Mouse (Mus musculus): ENCODE measurements at regions not wholly inside any gene's neighbourhood (a gene's known extent, or its start where the extent isn't known, plus 50 kb on each side); places are given as distances from the start of the nearest gene placed in this dataset.

- DNase-seq (ENCODE audit: low spot score): no peak
Measured at GRCm38 (mm10) chr19:54460426-54461170, 416.6 kb downstream of the Adra2a start.

DNA sequence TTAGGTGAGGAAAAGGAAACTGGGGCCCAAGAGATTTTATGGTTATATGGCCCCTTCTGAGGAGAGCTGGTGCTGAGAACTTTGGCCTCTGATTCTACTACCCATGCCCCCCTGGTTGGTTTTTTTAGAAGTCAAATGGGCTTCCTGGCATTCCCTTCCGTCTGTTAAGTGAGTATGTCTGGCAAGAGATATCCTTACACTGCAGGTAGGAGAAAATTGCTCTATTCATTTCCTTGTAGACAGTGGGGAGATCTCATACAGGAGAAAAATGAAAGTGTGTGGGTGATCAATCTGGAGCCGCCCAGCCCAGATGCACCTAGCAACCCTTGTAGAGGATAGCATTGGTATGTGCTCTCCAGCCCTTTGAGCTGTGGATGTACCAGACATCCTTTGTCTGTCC is 418.5 kb downstream of the Adra2a start:
- DNase-seq (ENCODE audit: low spot score): no peak

DNA sequence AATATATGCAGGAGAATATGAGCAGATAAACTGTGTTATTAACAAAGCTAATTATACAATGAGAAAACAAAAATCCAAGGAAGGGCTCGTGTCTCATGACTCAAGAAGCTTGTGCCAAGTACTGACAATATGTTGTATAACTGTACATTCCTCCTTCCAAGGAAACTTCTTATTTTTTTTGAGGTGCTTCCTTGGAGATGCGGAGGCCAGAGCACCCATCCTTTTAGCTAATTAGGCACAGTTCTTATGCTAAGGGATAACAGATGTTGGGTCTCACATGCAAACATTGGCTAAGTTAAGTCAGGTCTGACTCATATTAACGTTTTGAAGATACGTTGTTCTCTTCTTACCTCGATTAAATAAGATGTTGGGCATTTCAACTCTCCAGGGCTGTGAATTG is 426.1 kb downstream of the Adra2a start:
- DNase-seq (ENCODE audit: low spot score): no peak

DNA sequence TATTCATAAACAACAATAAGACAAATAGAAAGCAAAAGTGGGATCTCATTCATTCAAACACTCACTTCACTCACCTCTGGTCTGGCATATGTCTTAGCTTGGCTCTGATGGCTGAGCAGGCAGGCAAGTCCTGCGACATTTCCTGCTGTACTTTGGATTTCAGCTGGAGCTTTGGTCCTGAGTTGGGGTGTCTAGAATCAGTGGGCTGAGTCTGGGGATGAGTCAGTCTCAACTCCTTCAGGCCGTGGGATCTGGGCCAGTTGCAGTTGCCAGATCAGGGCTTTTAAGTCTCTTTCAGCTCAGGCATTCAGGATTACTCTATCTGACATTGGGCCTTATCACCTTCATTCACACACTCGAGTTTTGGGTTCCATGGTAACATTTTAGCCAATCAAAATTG is 454.1 kb downstream of the Adra2a start:
- peak; percentile 3 for DNase-seq (ENCODE audit: low spot score)

DNA sequence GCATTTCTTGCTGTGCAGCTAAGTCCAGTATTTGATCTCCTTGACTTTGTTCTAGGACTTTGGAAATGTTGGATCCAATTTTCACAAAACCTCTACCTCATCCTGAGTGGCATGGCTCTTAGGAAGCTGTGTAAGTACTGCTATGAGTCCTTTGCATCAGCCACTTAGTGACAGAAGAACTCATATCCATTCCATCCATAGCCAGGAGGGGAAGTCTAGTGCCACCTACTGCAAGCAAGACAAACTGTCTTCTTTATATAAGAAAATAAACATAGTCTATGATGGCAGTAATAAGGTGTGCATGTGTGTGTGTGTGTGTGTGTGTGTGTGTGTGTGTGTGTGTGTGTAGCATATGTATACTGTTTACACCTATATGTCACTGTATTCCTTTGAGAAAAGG is 489.9 kb downstream of the Adra2a start:
- DNase-seq (ENCODE audit: low spot score): no peak

- DNase-seq (ENCODE audit: low spot score): no peak
Measured at GRCm38 (mm10) chr19:54555351-54555750, 511.4 kb downstream of the Adra2a start.

GRCm38 (mm10) chr19:54557984-54558383 is 514.0 kb downstream of the Adra2a start:
- DNase-seq (ENCODE audit: low spot score): no peak

- no peak for DNase-seq (ENCODE audit: low spot score)
Measured at GRCm38 (mm10) chr19:54583574-54583973, 539.6 kb downstream of the Adra2a start.

- DNase-seq (ENCODE audit: low spot score): no peak
Measured at GRCm38 (mm10) chr19:54584687-54585237, 540.8 kb downstream of the Adra2a start.

GRCm38 (mm10) chr19:54585326-54585725 is 541.4 kb downstream of the Adra2a start:
- no peak for DNase-seq (ENCODE audit: low spot score)

DNA sequence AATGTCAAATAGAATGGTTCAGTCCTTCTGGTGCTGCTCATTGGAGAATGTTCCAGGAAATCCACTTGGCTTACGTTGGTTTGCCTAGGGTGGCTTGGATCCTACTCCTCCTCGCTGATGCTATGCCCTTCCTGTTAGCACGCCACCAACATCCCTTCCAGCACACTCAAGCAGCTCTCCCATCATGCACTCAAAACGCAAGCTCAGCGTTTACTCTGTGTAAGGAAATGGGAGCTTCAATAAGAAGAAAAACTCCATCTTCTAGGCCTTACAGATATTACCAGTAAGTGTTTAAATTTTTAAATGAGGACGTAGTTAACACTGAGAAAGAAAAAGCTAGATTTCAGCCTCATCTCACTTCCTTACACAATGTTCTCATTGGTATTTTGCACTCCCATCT is 523.7 kb downstream of the Gpam start:
- DNase-seq (ENCODE audit: low spot score): no peak

DNA sequence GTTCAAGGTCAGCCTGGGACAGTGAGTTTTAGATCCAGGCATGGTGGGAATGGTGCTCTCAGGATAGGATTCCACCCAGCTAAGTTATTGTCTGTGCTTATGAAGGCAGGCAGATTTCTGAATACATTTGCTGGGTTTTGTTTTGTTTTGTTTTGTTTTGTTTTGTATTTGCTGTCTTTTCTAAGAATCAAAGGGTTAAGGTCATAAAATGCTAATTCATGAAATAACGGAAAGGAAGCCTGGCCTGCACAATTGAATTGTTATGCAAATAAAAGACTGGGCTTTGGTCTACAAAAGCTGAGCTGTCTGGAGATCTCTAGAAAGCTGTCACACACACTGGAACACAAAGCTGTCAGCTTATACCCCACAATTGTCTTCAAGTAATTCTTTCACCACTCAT is 521.7 kb downstream of the Gpam start:
- no peak for DNase-seq (ENCODE audit: low spot score)

DNA sequence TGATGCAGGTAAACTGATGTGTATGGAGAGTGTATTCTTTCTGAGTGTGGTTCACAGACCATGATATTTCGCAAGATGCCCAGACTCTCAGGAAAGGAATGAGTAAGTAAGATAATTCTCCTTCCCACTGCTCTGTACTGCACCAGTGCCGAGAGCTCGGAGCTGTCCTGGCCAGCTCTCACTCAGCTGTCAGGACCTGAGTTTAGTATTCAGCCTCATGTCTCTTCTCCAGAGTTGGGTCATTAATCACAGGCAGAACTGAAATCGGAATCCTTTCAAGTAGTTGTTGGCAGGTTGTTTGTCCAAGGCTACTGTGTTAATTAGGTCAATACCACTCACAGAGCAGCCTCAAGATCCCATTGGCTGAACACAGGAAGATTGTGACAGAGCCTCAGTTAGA is 510.1 kb downstream of the Gpam start:
- DNase-seq (ENCODE audit: low spot score): no peak
